Mouse (Mus musculus): ENCODE results near the gene Krt81. TPM values are rescaled to one million over a fixed set of nuclear protein-coding genes. Genes with fewer than 3 reads are reported as not detected.
A peak's percentile ranks its signal among the peaks of the same experiment; 100 is the strongest.

Krt81 gene
- 0.47 and 0.48 TPM in 2 replicates for polyA plus RNA-seq (2015; fragmentation: Nextera tagmentation; extraction: Ambion mirVana)

DNA sequence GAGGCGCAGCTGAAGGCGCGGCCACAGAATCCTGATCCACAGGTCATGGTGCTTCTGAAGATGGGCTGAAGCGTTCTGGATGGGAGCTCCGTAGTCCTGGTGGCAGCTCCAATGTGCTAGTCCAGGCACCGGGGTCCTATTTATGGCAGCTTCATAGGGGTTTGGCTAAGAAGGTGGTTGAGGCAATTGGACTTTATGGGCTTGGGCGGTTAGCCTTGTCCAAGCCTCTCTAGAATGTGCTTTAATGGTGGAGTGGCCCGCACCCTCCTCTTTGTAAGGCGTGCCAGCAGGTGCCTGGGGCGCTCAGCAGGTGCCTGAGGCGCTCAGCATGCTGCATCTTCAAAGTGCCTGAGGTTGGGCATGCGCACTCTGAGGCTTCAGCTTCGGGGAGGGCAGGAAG lies at the start of gene Krt81:
Gene Krt81, minus strand, starts transcription at position 101 of the 400 bp plus-strand sequence.
- no peak for DNase-seq (ENCODE audit: low spot score)

DNA sequence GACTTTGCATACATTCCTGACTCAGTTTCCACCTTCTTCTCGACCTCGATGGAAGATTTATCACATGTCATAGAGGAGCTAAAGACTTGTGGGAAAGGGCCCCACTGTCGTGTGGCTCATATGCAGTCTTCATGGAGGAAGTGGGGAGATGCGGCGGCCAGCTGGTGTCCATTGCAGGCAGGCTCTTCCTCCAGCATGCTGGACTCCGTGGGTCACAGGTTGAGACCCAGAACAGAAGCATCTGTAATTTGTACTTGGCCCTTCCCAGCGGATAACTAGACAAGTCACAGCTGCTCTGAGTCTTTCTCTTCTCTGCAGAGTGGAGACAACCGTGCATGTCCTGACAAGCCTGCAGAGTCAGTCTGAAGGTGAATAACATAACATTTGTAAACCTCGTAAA lies 44.7 kb upstream of the Krt81 start:
- DNase-seq (ENCODE audit: low spot score): no peak

DNA sequence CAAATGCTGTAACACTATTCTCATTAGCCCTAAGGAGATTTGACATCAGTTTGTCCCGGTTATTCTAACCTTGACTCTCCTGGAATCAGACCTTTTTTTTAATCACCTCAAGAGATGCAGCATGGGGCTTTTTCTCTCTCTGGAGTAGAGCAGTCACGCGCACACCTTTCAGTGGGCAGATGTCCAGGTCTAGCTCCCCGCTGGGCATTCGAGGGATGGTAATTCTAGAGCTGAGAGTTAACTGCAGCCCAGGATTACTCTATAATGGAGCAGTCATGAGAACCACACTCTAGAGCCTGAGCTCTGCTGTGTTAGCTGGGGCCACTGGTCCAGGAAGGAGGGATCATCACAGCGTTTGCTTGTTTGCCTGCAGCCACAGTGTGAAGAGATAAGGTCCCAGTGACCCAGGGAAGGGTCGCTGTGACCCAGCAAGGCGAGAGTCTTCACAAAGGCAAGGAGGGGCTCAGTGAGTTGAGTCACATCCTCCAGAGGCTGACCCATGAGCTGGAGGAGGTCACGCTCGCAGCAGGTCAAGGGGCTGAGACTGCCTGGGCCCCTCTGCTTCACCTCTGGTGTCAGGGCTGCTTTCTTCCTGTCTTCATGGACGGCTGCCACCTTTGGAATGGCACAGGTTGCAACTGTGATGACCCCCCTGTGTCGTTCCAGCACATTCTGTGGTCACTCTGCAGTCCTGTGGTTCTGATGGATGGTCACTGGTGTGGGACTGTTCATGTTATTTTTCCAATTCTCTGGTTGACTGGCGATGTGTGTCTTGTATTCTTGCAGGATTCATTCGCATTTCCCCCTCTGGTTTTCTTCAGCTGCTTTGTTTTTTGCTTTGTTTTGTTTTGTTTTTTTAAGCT lies 43.6 kb upstream of the Krt81 start:
- DNase-seq (ENCODE audit: low spot score): no peak

DNA sequence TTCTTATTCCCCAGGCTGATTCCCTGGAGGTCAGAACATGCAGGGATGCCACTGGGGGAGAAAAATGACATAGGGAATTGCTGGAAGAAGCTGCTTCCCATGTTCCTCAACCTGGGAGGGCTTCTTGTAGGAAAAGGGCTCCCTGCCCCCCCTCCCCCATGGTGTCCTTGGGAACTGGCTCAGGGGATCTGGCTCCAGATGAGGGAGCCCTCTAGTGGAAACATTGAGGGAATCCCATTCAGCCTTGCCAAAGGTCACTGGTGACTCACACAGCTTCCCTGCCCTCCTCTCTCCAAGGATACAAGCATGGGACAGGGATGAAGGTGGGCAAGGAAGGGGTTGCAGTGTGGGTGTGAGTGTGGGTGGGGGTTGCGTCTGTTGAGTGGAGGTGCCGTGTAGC lies 33.6 kb upstream of the Krt81 start:
- no peak for DNase-seq (ENCODE audit: low spot score)

DNA sequence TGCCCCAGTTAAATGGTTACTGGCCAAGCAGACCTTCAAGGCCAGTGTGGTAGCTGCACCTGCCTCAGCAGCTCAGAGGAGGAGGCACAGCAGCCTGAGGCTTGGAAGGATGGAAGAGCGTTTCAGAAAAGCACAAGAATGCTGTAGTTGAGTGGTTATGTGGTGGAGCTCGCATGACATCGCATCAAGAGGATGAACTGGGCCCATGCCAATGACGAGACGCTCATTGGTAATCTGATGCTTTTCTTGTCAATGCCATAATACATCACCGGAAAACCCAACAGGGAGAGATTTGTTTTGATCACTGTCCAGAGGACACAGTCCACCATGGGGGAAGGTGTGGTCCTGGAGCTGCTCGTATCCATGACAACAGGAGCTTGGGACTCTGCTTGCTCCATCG lies 31.7 kb upstream of the Krt81 start:
- DNase-seq (ENCODE audit: low spot score): no peak

DNA sequence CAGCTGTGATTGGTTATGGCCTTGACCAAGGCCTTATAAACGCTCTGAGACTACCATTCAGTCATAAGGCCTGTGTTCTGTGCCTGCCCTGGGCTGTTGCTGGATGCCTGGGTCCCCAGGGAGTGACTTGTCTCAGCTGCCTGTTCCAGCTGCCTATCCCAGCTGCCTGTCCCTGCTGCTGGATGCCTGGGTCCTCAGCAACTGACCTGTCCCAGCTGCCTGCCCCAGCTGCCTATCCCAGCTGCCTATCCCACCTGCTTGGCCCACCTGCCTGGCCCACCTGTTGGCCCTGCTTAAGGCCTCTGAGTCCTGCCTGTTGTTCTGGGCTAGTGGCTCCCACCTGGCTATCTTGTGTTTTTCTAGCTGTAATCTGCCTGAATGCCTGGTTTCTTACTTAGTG lies 30.7 kb upstream of the Krt81 start:
- no peak for DNase-seq (ENCODE audit: low spot score)

DNA sequence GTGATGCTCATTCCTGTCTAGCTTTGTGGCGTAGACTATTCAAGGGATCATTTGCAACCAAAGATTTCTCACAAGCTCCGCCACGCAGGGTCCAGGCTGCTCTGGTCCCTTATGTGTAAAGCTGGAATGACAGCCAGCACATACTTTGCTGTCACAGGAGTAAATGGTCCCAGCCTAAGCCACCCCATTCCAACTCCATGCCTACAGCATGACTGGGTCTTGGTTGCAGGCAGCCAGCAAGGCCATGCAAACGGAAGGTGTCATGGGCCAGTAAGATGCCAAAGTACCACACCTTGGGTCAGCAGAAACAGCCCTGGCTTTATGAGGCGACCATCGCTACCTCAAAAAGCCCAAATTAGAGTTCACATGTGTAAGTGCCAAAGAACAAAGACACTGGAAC lies 30.2 kb upstream of the Krt81 start:
- no peak for DNase-seq (ENCODE audit: low spot score)

DNA sequence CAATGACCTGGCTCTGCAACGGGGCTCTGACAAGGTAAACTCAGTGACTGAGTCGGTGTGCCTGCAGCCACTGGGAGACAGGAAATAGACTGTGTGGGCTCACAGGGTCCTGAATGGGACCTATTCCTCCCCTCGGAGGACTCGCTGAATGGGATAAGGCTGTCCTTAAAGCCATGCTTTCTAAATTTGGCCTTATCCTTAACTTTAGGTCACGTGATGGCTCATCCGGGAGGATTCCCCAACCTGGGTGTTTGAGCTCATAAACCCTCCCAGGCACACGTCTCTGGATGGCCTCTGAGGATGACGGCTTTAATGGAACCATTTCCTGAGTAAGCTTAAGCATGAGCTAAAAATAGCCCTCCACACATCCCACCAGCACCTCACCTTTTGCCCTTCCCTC lies 29.2 kb upstream of the Krt81 start:
- DNase-seq (ENCODE audit: low spot score): no peak

DNA sequence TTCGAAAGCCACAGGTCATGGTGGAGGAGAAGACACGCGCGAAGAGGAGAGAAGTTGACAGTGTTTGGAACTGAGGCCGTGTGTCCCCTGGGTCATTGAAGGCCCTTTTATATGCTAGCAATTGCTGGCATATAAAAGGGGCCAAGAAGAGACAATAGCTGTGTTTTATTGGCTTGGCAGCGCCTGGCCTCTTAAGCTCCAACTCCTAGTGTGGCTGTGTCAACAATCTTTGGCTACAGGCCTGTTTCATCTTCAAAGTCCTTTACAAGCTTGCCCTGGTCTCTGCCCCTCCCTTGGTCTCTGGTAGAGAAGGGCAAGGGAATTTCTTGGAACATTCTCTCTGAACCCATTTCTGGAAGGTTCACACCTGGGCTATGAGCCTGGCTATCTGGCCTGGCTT lies 27.9 kb upstream of the Krt81 start, which contains the start of gene Krt83:
Gene Krt83, minus strand, starts transcription at position 82 of the 400 bp plus-strand sequence.
- DNase-seq (ENCODE audit: low spot score): no peak

DNA sequence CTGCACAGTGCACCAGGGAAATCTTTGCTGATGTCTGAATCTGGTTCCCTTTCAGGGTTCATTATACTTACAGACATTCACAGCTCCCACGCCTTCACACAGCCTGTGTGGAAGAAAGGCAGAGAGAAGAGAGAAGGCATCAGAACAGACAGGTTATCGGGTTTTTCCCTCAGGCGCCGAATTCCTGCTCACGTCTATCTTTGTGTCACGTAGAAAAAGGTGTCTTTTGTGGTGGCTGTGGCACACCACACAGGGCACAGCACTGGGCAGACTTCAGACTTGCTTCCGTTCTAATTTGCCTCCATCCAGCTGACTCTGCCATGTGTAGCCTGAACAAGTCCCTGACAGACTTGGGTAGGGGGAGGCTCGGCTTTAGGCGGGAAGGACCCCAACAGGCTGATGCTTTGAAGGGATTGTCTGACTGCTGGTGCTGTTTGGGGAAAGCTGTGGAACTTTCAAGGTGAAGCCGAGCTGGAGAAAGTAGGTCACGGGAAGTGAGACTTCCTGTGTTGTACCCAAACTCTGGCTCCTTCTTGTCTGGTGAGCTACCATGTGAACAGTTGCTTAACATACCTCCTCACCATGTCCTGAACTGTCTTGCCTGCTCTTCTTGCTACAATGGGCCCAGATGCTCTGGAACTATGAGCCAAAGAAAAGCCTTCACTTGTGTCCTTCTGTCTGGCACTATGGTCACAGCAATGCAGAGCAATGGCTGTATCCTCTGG lies 22.5 kb upstream of the Krt81 start:
- DNase-seq (ENCODE audit: low spot score): peak; percentile 65

DNA sequence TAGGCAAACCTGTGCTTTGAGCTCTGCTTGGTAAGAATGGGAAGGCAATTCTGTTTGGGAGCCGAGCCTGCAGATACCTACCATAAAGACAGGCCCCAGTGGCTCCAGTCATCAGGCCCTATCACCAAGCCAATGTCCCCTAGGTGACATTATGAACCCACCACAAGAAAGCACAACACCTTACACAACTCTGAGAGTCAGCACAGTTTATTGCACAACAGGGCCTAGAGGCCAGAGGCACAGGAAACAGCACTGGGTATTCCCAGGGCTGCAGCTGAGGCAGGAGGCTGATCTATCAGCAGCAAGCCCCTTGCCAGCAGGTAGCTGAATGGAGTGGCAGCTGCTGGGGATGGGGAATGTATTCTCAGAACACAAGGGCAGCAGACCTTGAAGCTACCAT lies 21.4 kb upstream of the Krt81 start:
- DNase-seq (ENCODE audit: low spot score): no peak

DNA sequence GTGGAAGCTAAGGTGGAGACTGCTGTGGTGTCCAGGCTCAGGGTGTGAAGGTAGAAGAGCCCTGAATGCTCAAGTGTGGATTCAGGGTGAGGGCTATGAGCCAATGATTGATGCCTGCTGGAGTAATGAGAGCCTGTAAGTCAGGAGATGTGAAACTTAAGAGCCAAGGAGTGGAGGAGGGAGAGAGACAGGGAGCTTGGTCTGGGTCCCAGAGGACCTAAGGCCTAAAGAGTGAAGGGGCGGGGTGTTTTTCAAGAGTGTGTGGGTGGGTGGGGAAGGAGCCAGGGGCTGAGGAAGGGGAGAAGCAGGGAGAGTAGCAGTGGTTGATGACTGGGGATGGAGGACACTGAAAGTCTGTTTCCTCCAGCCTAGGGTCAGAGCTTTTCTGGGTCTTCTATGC lies 20.1 kb upstream of the Krt81 start:
- DNase-seq (ENCODE audit: low spot score): no peak

DNA sequence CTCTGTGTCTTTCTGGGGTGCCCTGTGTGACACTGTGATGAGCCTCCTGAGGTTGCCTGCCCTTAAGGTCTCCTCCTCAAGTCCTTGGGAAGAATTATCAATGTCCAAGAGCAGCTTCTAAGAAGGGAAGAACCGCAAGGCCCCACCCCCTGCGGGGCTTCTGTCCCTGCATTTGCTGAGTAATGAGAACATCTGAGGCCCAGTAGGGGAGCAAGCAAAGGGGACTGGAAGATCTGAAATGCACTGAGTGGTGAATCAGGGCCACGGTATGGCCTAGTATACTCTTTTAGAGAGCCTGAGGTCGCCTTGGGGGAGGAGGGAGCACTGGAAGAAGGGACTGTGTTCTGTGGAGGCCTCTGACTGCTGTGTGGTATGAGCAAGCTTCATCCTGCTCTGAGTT lies 18.5 kb upstream of the Krt81 start:
- no peak for DNase-seq (ENCODE audit: low spot score)

DNA sequence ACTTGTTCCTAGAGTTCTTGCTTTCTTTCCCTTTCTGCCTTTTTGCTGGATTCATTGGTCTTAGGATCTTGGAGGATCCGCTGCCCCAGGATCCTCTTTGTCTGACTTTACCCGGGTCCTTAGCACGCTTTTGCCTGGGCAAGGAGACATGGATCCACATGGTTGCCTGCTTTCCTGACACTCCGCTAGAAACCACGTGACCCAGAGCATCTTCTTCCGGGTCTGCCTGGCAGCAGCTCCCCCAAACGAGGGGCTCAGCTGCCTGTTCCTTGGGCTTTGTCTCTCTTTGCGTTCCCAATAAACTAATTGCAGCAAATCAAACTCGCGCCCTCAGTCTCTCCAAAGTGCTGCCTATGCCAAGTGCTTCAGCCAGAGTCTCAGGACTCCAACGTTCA lies 16.1 kb upstream of the Krt81 start:
- no peak for DNase-seq (ENCODE audit: low spot score)

DNA sequence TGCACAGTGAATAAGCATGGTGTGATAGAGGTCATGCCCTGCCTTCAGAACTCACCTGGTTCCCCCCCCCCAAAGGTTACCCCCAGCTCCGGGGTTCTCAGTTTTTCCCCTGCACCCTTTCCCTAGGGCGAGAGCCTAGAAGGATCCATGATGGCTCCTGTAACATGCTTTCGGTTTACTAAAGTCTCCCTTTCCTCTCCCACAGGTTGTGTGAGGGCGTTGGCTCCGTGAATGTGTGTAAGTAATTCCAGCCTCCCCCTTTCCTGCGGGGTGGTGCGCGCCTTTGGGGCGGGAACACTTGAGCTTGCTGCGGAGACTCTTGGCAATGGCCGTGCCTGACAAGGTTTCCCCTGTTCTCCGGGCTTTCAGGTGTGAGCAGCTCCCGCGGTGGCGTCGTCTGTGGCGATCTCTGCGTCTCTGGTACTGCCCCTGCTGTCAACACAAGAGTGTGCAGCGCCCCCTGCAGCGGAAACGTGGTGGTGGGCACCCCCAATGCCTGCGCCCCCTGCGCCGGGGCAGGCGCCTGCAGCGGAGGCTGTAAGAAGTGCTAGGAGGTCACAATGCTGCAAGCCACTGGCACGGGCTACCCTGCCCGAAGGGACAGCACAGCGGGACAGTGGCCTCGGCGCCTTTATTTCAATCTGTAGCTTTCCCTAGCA lies 15.6 kb upstream of the Krt81 start:
- DNase-seq (ENCODE audit: low spot score): peak; percentile 65

DNA sequence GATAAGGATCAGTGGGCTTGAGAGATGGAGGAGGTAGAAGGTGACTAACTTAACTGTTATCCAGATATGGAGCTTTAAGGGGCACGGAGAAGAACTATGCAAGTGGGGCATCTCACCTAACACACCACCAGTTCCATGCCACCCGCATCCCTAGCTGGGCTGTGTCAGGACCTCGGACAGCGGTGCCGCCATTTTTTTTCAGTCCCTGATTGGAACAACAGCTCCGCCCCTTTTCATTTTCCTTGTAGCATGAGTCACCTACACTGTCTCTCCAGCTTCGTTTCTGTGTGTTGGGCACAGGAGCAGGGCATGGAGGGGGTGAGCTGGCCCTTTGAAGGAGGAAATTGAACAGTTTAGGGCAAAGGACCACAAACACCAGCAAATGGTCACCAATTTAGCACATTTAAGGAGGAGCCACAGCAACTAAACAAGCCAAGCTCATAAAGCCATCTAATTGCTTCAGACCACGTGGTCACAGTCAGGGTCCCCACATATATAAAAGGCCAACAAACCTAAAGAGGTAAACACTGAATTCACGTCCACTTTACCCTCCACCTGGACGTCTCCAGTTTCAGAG lies 9.5 kb upstream of the Krt81 start, which contains the start of gene Krt86:
Gene Krt86, plus strand, starts transcription at position 527 of the 577 bp plus-strand sequence.
- peak; percentile 10 for DNase-seq (ENCODE audit: low spot score)

DNA sequence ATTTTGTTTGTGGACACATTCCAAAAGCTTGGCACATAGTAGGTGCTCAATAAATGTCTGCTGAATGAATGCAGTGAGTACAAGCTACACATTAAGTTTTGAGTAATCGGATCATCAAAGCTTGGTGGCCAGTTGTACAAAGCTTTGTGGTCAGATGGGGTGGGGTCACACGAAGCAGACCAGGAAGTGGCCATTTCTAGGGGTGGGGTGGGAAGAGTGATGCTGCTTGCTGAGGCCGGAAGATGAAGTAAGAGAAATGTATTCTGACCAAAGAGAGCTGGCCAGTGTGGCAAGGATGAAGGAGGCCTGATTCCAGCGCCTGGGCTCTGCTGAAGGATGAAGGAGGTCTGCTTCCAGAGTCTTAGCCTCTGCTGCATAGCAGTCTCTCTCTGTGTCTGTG lies 5.5 kb upstream of the Krt81 start:
- no peak for DNase-seq (ENCODE audit: low spot score)

DNA sequence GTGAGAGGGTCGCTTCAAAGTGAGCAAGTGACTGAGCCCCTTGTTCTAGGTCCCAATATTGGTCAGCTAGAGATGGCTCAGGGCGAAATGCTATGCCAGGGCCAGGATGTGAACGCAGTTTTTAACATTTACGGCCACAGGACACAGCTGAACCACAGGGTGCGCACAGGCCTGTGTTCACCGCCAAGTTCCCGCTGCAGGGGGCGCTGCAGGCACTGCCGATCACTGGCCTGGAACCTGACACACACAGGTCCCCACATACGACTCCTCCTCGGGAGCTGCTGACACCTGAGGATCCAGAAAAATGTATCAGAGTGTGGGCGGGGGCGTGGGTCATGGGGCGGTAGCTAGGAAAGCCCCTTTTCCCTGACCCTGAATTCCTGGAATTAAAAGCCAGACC lies 4.3 kb downstream of the Krt81 start:
- no peak for DNase-seq (ENCODE audit: low spot score)

DNA sequence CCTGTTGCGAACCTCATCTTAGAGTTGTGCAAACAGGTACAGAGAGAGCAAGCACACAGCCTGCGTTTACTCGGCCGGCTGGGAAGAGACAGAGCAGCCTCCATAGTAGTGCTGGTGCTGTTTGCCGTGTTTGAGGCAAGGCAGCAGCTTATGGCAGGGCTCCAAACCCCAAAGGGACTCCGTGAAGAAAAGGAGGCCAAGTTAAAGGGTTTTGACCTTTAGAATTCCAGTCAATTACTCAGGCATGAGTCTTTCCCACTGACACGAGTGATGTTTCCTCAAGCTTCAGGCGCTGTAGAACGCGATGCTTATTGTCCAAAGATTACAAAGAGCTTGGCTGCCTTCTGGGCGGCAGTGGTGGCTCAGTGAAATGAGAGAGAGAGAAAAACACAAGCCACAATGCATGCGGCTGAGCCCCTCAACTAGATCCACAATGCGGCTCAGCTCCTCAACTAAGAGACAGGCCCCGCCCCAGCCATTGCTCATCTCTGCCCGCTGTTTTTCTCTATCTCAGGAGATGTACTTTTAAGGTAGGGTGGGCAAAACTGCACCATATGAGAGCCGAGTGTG lies 5.1 kb downstream of the Krt81 start:
- no peak for DNase-seq (ENCODE audit: low spot score)

DNA sequence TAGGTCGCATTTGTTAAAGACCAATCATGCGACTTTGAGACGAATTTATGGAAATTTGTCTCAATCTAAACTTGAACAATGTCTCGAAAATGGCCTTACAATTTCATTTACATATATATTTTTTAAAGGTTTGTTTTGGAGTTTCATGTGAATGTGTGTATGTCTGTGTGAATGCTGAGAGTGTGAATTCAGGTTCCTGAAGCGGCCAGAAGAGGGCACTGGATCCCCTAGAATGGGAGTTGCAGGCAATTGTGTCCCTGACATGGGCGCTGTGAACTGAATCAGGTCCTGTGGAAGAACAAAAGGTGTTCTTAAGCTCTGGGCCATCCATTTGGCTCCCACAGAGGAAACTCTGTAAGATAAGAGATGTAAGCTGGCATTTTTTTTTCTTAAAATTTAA lies 7.7 kb downstream of the Krt81 start:
- DNase-seq (ENCODE audit: low spot score): no peak

DNA sequence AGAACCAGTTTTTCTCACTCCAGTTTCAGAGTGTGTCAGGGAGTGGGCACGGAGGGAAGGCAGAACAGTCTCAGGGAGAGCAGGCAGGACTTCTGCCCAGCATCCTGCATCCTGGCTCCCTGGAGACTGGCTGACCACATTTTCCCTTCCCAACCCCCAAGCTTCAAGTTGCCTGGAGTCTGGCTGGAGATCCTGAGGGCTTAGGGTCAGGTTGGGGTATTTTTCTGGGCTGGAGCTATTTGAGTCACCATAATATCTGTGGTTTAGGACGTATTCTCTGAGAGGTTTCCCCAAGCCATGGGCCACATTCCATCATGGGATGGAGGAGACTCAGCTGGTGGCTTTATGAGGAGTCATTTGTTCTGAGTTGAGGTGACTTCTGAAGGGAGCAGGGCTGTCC lies 8.3 kb downstream of the Krt81 start:
- no peak for DNase-seq (ENCODE audit: low spot score)
